Mouse (Mus musculus): ENCODE measurements around the gene Peak1.

DNA sequence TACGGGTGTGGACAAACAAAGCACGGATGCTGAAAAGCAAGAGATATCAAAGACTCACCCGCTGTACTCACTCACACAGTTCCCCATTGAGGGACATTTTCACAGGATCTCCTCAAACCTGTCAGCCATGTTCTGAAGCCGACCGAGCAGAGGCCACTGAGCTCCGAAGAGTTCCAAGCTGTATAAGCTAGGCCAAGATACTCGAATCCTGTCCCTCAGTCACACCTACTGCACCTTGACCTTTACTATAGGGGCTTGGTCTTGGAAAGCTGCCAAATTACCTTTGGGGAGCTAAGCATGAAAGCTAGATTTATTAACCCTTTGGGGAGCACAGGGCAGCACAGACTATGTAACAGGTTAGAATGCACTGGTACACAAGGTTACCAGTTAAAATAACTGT lies 174.0 kb downstream of the Peak1 start:
- TF ChIP-seq CTCF (IDR thresholded peaks at IDR 0.05; ENCODE audit: borderline replicate concordance, extremely low read depth, insufficient read depth, insufficient read length), result no peak
- no peak for TF ChIP-seq POLR2A (IDR thresholded peaks at IDR 0.05; ENCODE audit: borderline replicate concordance, extremely low read depth, insufficient read depth, insufficient read length, poor library complexity, severe bottlenecking)

Measured in brain, embryonic 14.5 days (tissue).